Mouse (Mus musculus): ENCODE results near the gene Gpc5.

Gpc5 gene

DNA sequence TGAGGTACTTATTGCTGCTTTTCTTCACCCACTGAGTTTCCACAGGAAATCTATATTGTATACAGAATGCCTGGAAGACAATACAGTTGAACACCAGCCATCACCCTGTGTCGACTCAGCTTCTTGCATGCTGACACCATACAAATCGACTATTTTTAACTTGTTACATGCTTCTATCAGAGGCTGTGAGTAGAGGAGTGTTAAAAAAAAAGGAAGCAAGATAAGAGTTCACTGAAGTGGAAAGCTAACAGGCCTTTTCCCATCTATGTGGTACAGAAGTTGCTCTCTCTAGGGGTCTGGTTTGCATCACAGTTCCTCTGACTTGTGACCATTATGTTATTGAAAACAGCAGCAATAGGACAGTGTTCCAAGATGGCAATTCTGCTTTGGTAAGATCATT, 344.6 kb downstream of the Gpc5 start:
- CTCF ChIA-PET: no interaction called here
- POLR2A ChIA-PET: no interaction called here

DNA sequence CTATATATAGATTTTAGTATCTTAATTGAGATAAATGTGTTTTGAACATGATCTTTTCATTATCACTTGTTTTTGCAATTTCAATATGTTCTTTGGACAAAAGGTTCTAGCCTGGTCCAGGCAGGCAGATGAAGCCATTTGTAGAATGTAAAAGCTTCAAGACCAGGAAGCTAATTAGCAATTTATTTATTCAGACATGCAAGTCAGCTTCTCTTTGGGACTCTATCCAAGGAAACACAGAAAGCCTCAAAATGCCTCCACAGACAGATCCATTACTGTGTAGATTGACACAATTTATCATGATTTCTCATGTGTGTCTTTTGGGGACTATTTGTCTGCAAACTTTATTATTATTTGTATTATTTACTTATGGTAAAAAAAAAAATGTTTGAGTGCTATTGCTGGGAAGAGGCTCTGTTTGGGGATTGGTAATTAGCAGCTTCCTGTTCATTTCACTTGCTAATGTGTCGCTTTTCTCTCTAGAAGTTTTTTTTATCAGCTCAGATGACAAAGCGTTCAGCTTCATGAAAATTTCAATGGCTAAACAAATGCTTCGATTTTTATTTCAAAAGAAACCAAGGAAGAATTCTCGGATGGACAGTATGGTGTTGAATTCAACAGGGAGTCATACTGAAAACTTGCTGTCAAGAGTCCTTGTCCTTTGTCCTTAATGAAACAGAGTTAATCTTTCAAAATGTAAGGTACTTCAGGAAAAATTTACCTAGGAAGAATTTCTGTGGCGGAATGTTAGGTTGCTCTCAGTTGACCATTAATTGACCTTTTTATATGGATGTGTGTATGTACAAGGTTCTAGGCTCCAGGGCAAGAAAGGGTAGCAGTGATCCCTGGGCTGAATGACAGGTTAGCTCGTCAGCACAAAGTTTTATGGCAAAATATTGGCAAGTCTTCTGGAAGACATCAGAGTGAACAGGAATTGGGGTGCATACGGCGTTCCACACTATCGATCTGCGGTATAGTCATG, 353.1 kb downstream of the Gpc5 start:
- POLR2A ChIA-PET: no interaction called here
- CTCF ChIA-PET: no interaction called here

DNA sequence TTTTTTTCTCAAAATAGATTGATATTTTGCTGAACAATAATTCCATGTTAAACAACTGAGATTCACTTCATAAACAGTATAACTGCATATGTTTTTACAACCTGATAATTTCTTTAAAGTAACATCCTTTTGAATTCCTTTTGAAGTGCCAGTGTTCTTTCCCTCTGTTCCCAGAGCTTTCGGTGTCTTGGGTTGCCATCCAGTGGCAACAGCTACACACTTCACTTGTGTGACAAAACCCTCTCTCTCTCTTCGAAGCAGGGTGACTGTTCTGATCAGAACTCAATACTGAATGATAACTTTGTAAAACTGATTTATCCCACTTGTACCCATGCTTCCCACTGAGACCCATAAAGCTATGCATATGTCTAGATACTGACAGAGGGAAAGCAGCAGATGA, 358.9 kb downstream of the Gpc5 start:
- CTCF ChIA-PET: no interaction called here
- POLR2A ChIA-PET: no interaction called here

DNA sequence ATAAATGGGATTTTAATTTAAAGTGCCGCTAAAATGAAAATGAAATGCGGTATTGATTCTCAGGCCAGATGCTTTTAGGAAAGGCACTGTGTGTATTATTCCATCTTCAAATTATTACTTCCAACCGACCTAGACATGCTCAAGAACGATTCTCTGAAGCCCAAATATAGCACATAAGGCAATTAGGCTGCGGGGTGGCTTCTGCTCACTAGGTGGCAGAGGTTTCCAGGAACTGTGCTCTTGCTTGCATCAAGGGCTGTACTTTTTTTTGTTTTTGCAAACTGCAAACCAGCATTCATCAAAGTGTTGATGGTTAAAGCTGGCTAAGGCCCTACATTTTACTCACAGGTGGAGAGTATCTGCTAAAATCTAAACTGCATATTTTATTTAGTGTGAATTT, 375.9 kb downstream of the Gpc5 start:
- ChIA-PET CTCF (no interaction called here), POLR2A (no interaction called here)

DNA sequence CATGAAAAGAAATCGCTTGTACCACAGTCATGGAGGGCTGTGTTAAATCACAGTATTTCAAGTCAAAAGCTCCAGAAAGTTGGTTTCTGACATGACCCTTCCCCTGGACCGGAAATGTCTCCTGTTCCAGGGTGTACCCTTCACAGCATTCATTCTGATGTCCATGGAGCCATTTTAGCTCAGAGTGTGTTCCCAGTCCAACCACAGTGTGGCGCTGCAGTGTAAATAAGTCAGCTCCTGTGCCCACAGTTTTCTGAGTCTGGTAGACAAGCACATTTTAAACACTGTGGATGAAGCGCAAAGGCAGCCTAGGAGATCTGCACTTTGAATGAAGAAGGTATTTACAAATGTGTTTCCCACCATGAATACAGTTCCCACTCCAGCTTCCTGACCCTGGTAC, 383.2 kb downstream of the Gpc5 start:
- POLR2A ChIA-PET: no interaction called here
- CTCF ChIA-PET: interaction anchor here in 3 of 4 experiments (0.6 to 1.2 kb wide), 6 partner anchors 16 to 1938 kb away, joined by 3 to 7 read pairs (median 3); no protein-coding TSS in a partner anchor

DNA sequence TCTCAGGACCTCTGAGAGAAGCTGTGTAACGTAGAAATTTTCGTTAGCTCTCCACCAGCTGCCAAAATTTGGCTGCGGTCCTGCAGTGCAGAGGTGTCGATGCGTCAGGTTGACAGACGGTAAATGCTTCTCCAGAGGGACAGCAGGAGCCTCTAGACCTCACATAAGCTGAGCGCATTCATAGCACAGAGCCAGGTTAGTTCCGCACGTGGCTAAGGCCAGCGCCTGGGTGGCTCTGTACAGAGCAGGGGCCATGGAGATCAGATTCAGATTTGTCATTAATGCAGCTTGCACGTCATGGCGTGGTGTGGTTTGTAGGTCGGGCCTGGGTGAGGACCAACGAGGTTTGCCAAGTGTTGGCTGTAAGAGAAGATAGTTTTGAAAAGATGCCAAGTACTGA, 385.3 kb downstream of the Gpc5 start:
- CTCF ChIA-PET: no interaction called here
- POLR2A ChIA-PET: no interaction called here

DNA sequence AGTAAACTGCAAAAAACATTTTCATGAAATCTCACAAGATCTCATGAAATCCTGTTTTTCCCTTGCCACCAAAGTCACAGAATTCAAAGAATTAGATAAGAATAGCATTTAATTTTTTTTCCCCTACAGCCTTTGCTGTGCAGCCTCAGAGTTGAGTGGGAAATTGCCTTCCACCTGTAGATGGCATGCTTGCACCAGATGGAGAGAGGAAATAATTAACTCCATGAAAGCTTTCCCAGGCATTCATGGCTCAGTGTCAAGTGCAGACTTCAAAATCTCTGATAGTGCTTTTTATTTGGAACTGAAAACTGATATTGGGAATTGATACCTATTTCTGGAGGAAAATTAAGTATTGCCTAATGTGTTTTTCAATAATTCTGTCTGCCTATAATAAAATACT, 393.1 kb downstream of the Gpc5 start:
- CTCF ChIA-PET: no interaction called here
- POLR2A ChIA-PET: no interaction called here

DNA sequence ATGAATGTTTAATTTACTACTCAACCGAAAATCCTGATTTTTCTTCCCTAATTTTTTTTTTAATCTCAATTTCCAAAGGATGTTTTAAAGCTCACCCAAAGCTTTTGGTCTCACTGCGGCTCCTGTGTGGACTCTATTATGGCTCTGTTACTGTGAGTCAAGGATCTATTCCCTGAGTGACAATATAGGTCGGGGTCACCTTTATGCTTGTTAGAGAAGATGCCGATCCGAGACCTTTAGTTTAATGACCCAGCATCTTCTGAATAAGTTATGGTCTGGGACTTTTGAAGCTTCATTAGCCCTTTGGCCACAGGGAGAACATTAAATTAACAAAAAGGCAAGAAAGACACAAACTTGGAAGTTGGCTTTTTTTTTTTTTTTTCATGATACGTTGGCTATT, 408.8 kb downstream of the Gpc5 start:
- CTCF ChIA-PET: interaction anchor here in 1 of 4 experiments (0.6 kb wide), 1 partner anchor 25 kb away, joined by 7 read pairs; no protein-coding TSS in a partner anchor
- POLR2A ChIA-PET: no interaction called here

DNA sequence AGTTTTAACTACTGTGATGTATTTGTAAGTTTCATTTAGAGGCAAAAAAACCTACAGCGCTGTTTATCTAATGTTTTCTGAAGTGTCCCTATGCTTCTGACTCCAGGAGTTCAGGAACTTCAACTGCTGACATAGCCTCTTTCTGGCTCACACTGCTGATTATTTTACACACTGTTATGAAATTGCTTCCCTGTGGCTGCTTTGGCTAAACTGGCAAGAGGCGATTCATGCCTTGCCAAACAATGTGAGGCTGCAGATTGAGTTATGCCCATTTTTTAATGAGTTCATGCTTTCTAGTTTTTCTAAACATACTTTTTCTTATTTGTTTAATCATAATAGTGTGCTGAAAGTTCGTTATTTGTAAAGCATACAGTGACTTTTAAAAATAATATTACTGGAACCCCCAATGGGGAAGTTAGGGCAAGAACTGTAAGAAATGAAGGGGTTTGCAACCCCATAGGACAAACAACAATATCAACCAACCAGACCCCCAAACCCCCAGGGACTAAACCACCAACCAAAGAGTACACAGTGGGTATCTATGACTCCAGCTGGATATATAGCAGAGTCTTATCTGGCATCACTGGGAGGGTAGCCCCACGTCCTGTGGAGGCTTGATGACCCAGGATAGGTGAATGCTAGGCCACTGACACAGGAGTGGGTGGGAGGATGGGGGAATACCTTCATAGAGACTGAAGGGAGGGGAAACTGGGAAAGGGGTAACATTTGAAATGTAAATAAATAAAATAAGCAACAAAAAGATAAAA, 454.7 kb downstream of the Gpc5 start:
- POLR2A ChIA-PET: no interaction called here
- CTCF ChIA-PET: no interaction called here

DNA sequence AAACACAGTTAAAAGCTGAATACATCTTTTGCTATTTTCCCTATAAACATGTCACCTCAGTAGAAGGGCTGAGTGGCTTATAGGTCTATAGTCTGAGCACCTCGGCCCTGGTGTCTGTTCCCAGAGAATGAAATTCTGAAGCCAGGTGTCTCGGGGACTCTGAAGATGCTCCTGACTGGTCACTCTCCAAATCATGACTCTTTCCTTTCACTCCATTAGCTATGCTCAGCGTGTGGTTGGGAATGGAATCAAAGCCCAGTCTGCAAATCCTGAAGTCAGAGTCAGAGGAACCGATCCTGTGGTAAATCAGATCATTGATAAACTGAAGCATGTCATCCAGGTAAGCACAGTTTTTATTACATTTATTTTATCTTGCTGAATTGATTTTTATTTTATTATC, 460.0 kb downstream of the Gpc5 start:
- POLR2A ChIA-PET: no interaction called here
- CTCF ChIA-PET: no interaction called here

DNA sequence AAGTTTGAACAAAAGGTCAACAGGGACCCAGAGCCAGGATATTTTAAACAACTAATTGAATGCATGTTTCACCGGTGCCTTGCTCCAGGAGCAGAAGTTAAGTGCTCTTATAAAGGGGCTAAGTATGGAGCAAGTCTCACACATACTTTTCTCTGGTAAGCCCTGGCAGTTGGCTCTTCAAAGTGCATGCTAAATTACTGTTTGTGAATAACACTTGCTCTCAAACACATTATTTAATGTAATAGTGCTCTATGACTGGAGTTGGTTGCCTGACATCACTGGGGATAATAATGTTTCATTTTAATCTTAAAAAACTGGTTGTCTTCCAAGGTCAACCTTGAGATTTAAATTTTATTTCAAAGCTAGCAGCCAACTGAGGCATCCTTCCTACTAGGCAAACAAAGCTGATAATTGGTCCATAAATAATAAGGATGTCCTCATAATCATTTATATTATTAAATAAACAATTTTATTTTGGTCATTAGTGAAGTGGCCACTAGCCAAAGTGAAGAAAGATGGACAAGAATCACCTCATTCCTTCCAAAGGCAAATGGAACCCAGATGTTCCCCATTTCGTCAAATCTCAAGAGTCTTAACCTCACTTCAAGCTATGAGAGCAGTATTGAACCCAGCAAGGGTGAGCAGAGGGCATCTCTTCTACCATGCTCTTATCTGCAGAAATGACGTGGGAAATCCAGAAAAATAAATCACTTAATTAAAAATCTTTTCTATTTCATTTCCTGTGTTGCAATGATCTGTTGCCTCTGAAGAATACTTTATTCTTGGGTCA, 488.6 kb downstream of the Gpc5 start:
- ChIA-PET POLR2A (no interaction called here), CTCF (no interaction called here)

DNA sequence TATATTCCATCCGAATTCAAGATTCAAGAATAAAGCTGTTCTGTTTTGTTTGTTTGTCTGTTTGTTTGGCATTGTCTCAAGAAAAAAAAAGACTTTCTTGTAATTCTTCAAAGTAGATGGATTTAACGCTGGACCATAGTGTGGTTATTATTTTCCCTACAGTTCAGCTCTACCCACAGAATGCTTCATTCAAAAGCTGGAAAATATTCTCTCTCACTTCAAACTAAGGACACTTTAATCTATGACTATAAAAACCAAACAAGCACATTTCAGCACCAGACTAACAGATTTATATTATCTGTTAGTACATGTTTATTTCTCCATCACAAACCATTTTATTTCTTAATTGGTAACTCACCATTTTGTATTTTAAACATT, 489.2 kb downstream of the Gpc5 start:
- CTCF ChIA-PET: no interaction called here
- POLR2A ChIA-PET: no interaction called here

DNA sequence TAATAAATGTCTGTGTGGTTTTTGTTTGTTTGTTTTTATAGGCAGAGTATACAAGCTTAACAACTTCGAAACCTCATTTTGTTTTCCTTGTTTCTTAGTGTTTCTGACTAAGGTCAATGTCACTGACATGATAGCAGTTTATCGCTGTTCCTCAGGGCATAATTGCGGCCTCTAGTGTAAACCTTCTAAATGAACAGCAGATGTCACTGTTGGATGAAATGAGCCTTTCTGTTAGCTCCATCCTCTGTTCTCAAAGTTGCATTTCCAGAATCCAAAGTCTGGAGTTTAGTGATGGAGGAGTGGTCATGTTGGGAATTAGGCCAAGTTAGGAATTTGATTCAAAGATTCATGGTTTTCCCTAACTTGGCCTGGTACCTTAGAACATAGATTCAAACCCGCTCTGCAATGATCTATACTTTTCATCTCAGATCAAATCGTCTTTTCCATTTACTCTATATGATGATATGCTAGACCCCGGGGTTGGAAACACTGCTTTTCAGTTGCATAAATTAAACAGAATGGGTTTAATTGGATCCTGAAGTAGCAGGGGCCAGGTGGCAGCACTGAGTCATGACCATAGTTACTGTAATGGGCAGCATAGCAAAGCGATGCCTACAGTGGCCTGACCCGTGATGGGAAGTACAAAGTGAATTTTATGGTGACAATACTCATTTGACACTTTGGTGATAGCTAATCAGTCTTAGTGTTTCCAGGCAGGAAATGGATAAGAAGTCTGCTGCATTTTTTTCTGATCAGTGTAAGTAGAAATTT, 508.4 kb downstream of the Gpc5 start:
- POLR2A ChIA-PET: interaction anchor here in 1 of 4 experiments (0.6 kb wide), 1 partner anchor 415 kb away, joined by 5 read pairs; no protein-coding TSS in a partner anchor
- CTCF ChIA-PET: no interaction called here

DNA sequence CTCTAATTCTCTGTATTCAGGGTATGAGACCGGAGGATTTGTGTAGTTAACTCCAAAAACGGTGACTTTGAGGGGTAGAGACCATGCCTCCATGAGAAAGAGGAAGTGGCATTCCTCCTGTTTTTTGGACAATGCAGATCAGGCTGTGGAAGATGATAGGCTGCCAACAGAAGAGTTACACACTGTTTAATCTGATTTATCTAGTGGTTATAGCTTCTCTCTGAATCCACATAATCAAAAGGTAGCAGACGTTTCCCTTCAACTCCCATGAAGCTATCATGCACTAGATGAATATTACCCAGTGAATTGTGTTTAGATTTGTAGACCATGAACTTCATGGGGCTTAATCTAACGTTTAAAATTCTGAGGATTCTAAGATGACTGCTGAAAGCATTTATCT, 522.1 kb downstream of the Gpc5 start:
- ChIA-PET POLR2A (no interaction called here), CTCF (no interaction called here)

DNA sequence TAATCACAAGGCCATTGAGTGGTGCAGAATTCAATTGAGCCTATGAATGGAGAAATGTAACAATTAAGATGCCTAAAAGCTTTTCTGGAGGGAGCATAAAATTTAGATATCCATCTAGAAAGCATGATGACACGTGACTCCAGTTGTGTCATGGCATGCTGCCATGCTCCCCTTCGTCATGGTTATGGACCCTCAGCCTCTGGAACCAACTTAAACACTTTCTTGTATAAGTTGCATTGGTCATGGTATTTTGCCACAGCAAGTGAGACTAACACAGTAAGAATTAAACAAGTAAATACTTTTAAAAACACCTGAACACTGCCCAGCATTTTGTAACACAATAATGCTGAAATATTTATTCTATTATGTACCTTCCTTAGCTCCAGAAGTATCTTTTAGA, 524.3 kb downstream of the Gpc5 start:
- ChIA-PET POLR2A (no interaction called here), CTCF (no interaction called here)

DNA sequence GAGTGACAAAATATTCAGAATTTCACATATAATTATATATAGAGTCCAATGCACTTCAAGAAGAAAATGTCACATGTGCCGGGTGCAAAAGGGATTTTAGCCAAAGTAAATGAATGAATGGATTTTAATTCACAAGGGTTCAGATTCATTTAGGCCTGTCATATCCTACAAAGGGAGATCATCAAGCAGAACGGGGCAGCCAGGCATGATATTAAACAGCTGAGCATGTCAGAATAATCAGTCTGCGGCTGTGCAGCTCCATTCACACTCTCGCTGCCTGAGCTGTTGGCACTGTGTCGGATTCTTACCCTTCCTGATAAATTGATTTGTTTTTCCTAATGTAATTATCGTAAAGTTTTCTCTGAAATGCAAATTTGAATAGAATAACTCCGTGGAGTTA, 524.8 kb downstream of the Gpc5 start:
- CTCF ChIA-PET: no interaction called here
- POLR2A ChIA-PET: no interaction called here

DNA sequence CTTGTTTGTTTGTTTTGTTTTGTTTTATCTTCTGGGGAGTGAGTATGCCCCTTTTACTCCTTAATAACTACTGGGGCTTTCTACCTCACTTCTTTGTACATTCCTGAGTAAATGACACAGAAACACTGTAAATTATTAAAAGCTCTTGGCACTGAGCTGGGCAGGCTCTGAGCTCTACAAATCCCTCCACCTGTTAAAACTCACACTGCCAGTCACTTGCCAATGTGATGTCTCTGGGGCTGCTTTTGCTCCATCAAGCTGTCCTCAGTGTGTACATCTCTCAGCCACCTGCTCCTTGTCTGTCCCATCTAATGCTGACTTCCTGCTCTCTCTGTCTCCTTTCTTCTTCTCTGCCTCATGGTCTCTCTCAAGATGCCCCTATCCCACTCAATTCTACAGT, 528.5 kb downstream of the Gpc5 start:
- ChIA-PET CTCF (no interaction called here), POLR2A (no interaction called here)

DNA sequence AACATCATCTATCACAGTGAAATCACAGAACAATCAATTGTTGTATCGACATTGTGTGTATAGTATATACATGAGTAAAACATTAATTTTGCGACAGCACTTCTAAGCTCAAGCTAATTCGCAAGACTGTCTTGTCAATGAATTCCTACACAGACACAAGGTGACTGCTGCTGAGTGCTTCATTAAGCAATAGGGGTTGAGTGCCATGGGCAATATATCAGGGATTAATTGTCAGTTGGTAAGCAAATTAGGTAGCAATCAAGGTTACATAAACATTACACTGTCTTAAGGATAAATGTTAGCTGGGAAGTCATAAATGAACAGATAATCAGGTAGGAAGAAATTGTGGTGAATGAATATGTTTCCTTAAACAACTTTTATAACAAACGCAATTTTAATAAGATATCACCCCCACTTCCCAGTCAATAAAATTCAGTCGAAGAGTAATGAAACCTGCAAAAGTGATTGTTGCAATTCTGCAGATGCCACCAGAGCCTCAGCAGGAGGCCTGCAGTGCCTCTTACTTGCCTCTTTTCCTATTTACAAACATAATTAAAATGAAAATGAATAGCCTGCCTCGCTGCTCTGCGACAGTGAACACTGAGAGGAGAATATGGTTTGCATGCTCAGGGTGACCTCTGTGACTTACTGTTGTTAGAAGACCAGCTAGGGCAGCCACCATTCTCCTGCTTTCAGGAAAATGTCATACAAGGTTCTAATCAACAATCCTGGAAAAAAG, 539.3 kb downstream of the Gpc5 start:
- ChIA-PET CTCF (no interaction called here), POLR2A (no interaction called here)

DNA sequence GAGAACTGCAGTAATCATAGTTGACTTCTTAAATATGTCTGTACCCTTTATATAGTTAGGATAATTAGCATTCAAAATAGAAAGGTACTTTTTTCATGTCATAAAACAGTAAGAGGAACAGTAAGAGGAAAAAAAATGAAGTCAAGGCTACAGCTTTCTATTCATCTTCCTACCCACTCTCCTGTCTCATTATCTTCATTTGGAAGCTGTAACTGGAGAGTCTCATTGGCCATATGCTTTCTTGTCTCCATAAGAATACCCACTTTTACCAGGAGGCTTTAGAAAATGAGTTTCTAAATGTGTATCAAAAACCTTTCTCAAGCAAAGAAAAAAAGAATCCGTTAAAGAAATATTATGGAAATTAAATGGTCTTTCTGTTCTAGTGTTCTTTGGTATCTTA, 541.3 kb downstream of the Gpc5 start:
- POLR2A ChIA-PET: no interaction called here
- CTCF ChIA-PET: no interaction called here
